Mouse (Mus musculus) thymus, adult 2 months (tissue): ENCODE data around the gene Exoc4.

Experiments used
- CTCF ChIP-seq: fragments of 200-500 bp; IDR thresholded peaks from 2 replicates; pipeline ENCODE4 v1.5.1; 2012; ENCODE audit warnings: mild to moderate bottlenecking, control low read depth, low read length, moderate library complexity, borderline replicate concordance; ENCODE audit not compliant: control insufficient read depth, poor library complexity, insufficient read depth; ENCODE audit errors: extremely low read depth
- POLR2A ChIP-seq: fragments of 200-500 bp; IDR thresholded peaks from 2 replicates; pipeline ENCODE4 v1.6.1; 2012; ENCODE audit warnings: mild to moderate bottlenecking, low read length, control low read depth, moderate library complexity; ENCODE audit not compliant: control insufficient read depth, poor library complexity, insufficient read depth; ENCODE audit errors: extremely low read depth

DNA sequence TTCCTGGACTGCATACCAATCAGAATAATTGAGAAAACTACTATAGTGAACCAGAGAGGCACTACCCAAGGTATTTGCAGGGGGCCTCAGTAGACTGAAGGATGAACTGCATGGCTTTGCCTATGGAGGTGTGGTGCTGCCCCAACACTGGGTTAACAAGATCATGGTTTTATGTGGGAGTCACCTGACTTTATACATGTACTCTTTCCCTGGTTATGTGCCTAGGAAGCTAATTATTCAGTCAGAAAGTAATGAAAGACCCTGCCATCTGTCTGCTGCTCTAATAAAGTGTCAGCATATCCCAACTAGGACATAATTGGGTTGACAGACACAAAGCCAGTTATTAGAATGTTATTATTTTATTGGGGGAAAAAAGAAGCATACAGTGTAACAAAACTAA is 484.7 kb downstream of the Exoc4 start:
- TF ChIP-seq CTCF (no peak), POLR2A (no peak)
